Mouse (Mus musculus) CD8-positive naive resting alpha-beta T cell, adult 2 months (primary cell): ENCODE measurements around the gene Syngr1.
"Not testable (repeated sequence)": the region's sequence is repeated elsewhere in the genome, so short reads cannot be mapped to it uniquely, and the experiment has no call there.

Source experiments
- DNase-seq, 2 experiments: peaks; one replicate each; pipeline ENCODE4 v3.0.0; 2022; ENCODE audit warnings: low read depth in 2 of 2, low spot score in 2 of 2

Syngr1 gene

DNA sequence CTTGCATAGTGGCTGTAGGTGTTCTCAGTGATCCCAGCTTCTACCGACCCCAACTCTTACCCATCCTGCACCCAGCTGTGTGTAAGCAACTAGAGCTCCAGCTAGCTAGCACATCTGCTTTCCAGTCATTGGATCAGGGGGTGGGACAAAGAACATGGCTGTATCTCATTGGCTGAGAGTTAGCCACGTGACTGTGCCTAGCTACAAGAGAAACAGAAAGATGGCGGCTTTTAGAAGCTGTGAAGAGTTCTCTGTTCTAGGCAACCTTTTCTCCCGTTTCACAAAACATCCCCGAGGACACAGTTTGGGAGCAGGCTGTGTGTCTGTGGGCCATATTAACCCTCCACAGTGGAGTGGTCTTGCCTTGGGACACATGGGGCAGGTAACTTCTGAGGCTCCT lies 24.1 kb downstream of the Syngr1 start:
- no peak for DNase-seq

- DNase-seq: no peak
Observed at GRCm38 (mm10) chr15:80115866-80116794, 25.0 kb downstream of the Syngr1 start.

GRCm38 (mm10) chr15:80117154-80117553 lies 26.0 kb downstream of the Syngr1 start:
- DNase-seq: no peak

DNA sequence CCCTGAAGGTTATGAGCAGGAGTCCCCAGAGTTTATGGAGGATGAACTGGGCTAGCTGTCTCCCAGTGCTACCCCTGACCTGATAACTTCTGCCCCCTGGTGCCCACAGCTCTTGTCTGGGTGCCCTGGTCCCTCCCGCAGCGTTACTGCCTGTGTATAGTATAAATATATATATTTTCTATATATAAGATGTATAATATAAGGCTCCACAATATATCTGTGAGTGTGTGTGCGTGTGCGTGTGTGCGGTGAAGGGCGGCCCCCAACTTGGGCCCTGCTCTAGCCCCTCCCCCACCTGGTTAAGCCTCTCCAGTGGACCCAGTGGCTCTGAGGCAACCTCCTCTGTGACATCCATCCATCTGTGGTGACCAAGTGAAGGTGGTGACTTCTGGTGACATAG lies 27.9 kb downstream of the Syngr1 start:
- DNase-seq: no peak

- DNase-seq: no peak
Observed at GRCm38 (mm10) chr15:80121721-80122325, 30.7 kb downstream of the Syngr1 start.

DNA sequence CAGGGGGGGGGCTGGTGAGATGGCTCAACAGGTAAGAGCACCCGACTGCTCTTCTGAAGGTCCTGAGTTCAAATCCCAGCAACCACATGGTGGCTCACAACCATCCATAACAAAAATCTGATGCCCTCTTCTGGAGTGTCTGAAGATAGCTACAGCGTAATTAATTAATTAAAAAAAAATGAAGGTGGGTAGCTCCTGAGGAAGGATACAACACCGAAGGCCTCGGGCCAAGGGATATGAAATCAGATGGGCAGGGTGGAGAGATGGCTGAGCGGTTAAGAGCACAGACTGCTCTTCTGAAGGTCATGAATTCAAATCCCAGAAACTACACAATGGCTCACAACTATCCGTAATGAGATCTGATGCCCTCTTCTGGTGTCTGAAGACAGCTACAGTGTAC lies 31.3 kb downstream of the Syngr1 start:
- DNase-seq: not testable (repeated sequence)

- no peak for DNase-seq
Observed at GRCm38 (mm10) chr15:80124651-80125050, 33.5 kb downstream of the Syngr1 start.

GRCm38 (mm10) chr15:80127191-80127590 lies 36.1 kb downstream of the Syngr1 start:
- no peak for DNase-seq

- DNase-seq: no peak
Observed at GRCm38 (mm10) chr15:80129982-80130381, 38.8 kb downstream of the Syngr1 start.

- no peak for DNase-seq
Observed at GRCm38 (mm10) chr15:80130689-80131088, 39.6 kb downstream of the Syngr1 start.

GRCm38 (mm10) chr15:80131421-80131820 lies 40.3 kb downstream of the Syngr1 start:
- no peak for DNase-seq

DNA sequence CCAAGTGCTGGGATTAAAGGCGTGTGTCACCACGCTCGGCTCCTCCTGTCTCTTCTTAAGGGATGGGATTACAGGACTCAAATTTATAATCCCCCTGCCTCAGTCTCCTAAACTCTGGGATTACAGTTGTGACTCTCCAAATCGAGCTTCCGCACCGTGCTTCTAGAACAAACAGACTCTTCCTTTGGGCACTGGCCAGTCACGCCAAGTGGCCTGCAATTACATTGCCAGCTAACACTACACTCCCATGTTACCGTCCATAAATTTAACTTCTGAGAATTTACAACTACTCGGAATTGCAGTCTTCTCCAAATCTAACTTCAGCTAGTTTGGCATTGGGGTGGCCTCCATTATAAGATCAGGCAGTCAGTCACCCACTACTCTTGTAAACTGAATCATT lies 41.3 kb downstream of the Syngr1 start:
- DNase-seq: no peak

GRCm38 (mm10) chr15:80132993-80133586 lies 42.0 kb downstream of the Syngr1 start, which contains the start of gene Tab1:
Gene Tab1 (plus strand): TSS chr15:80133127.
- DNase-seq: peak; percentile 90 to 92

- DNase-seq: no peak
Observed at GRCm38 (mm10) chr15:80133682-80134449, 42.7 kb downstream of the Syngr1 start.

- DNase-seq: no peak
Observed at GRCm38 (mm10) chr15:80134450-80134847, 43.3 kb downstream of the Syngr1 start.

GRCm38 (mm10) chr15:80135499-80135898 lies 44.4 kb downstream of the Syngr1 start:
- no peak for DNase-seq

- DNase-seq: no peak
Observed at GRCm38 (mm10) chr15:80136645-80137044, 45.5 kb downstream of the Syngr1 start.

- no peak for DNase-seq
Observed at GRCm38 (mm10) chr15:80137945-80138791, 47.0 kb downstream of the Syngr1 start.

- DNase-seq: no peak
Observed at GRCm38 (mm10) chr15:80140302-80140701, 49.2 kb downstream of the Syngr1 start.

GRCm38 (mm10) chr15:80140878-80141277 lies 49.7 kb downstream of the Syngr1 start:
- no peak for DNase-seq
